ENCODE assay signal across 1 mouse cellular context in genomic region chr7:128180126-128180525, GRCm38 (mm10).
TF ChIP-seq lines count a peak whose summit lies in the region.

No protein-coding gene starts in this region.

TF ChIP-seq in MEL, 35 proteins besides CTCF, POLR2A, EP300 and RAD21 (continued from another document):
- TF ChIP-seq POLR2AphosphoS5 (IDR thresholded peaks at IDR 0.05; ENCODE audit: borderline replicate concordance, low read depth, low read length) (no peak), TBP (IDR thresholded peaks at IDR 0.05; ENCODE audit: low read depth, low read length) (no peak), USF2 (IDR thresholded peaks at IDR 0.05; ENCODE audit: borderline replicate concordance in 1 of 2, insufficient read depth in 1 of 2, low read depth in 1 of 2, low read length in 2 of 2) (no peak), TCF12 (IDR thresholded peaks at IDR 0.05; ENCODE audit: low read depth, low read length) (no peak), JUND (IDR thresholded peaks at IDR 0.05; ENCODE audit: low read depth, low read length) (no peak), CHD1 (IDR thresholded peaks at IDR 0.05; ENCODE audit: low read depth, low read length) (no peak), SMC3 (IDR thresholded peaks at IDR 0.05; ENCODE audit: low read depth, low read length) (no peak), HCFC1 (IDR thresholded peaks at IDR 0.05; ENCODE audit: low read depth, low read length) (no peak)
TF ChIP-seq in MEL: peak in this region for 0.
